Mouse (Mus musculus) olfactory bulb, adult 2 months (tissue): Measurements from ENCODE around the gene Fbxo9.

ENCODE experiments used
- CTCF ChIP-seq: fragments of 200-500 bp; IDR thresholded peaks from 2 replicates; pipeline ENCODE4 v1.5.1; 2012; ENCODE audit warnings: low read depth, mild to moderate bottlenecking, low read length, moderate library complexity; ENCODE audit not compliant: insufficient read depth
- POLR2A ChIP-seq: fragments of 200-500 bp; IDR thresholded peaks from 2 replicates; pipeline ENCODE4 v1.6.1; 2012; ENCODE audit warnings: mild to moderate bottlenecking, low read depth, low read length, moderate library complexity; ENCODE audit not compliant: insufficient read depth

DNA sequence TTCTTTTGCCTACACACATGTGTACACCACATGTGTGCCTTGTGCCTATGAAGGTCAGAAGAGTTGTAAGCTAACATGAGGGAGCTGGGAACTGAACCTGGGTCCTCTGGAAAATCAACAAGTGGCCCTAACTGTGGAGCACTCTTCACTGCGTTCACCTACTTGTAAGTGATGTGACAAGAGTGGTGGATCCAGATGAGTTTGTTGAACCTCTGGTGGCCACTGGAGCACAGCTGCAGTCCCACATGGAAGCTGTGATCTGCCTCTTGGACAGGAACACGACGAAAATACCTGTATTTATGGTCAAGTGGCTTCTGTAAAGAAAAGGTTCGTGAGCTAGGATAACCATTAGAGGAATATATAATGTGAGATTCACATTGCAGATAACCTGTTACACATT is 24.5 kb downstream of the Fbxo9 start:
- no peak for TF ChIP-seq CTCF
- TF ChIP-seq POLR2A, result no peak
